Mouse (Mus musculus) myocyte (in vitro differentiated cells): ENCODE data around the gene Dock4.

Experiments
- CEBPB ChIP-seq: IDR thresholded peaks from 2 replicates; pipeline ENCODE4 v1.6.1; 2011; ENCODE audit warnings: mild to moderate bottlenecking, moderate library complexity; ENCODE audit not compliant: poor library complexity, insufficient read depth, severe bottlenecking
- E2F4 ChIP-seq: IDR thresholded peaks from one replicate; pipeline ENCODE4 v1.6.1; 2011; ENCODE audit warnings: mild to moderate bottlenecking, control low read depth, moderate library complexity; ENCODE audit not compliant: insufficient read depth
- MAX ChIP-seq: IDR thresholded peaks from one replicate; pipeline ENCODE4 v1.6.1; 2011; ENCODE audit warnings: low read depth, mild to moderate bottlenecking, control low read depth
- MYOD1 ChIP-seq, 3 experiments: IDR thresholded peaks; one replicate each; pipeline ENCODE4 v1.6.1; 2011; ENCODE audit warnings: control low read depth in 2 of 3, low read depth in 2 of 3, mild to moderate bottlenecking in 2 of 3, moderate library complexity in 1 of 3; ENCODE audit not compliant: insufficient read length in 2 of 3, control insufficient read depth in 1 of 3
- MYOG ChIP-seq, 3 experiments: IDR thresholded peaks; one replicate each; pipeline ENCODE4 v1.6.1; 2011; ENCODE audit warnings: control low read depth in 2 of 3, low read depth in 2 of 3, mild to moderate bottlenecking in 2 of 3; ENCODE audit not compliant: insufficient read length in 2 of 3, control insufficient read depth in 1 of 3, insufficient read depth in 1 of 3
- POLR2A ChIP-seq: IDR thresholded peaks from one replicate; pipeline ENCODE4 v1.6.1; 2011; ENCODE audit warnings: low read depth, mild to moderate bottlenecking, control low read depth, moderate library complexity; ENCODE audit not compliant: insufficient read length
- POLR2AphosphoS2 ChIP-seq: IDR thresholded peaks from one replicate; pipeline ENCODE4 v1.6.1; 2011; ENCODE audit warnings: low read depth, control low read depth; ENCODE audit not compliant: insufficient read length
- SRF ChIP-seq: IDR thresholded peaks from one replicate; pipeline ENCODE4 v1.6.1; 2011; ENCODE audit warnings: low read depth; ENCODE audit not compliant: control insufficient read depth, insufficient read length
- TCF12 ChIP-seq: IDR thresholded peaks from one replicate; pipeline ENCODE4 v1.6.1; 2011; ENCODE audit warnings: mild to moderate bottlenecking, control low read depth; ENCODE audit not compliant: poor library complexity, insufficient read depth, severe bottlenecking
- TCF3 ChIP-seq: IDR thresholded peaks from one replicate; pipeline ENCODE4 v1.6.1; 2011; ENCODE audit warnings: low read depth, control low read depth; ENCODE audit not compliant: insufficient read length
- USF1 ChIP-seq: IDR thresholded peaks from one replicate; pipeline ENCODE4 v1.6.1; 2011; ENCODE audit warnings: low read depth, mild to moderate bottlenecking, control low read depth, moderate library complexity

DNA sequence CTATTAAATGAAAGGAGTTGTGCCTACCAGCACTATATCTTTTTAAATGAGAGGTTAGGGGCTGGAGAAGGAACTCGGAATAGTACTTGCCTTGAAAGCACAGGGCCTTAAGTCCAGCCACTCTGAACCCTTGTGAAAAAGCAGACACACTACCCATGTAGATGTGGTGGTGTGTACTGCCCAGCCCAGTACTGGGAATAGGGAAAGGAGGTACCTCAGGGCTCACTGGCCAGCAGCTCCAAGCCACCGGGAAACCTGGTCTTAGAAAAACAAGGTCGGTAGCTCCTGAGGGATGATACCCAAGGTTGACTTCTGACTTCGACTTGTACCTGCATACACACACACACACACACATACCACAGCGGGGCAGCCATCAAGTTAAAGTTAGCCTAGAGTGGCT lies 397.2 kb downstream of the Dock4 start:
- TF ChIP-seq TCF12 (no peak), MYOD1 (IDR thresholded peaks at IDR 0.05; ENCODE audit: control insufficient read depth in 1 of 3, insufficient read length in 2 of 3, low read depth in 2 of 3) (no peak), POLR2AphosphoS2 (no peak), POLR2A (no peak), CEBPB (no peak), USF1 (no peak), MYOG (IDR thresholded peaks at IDR 0.05; ENCODE audit: control insufficient read depth in 1 of 3, insufficient read depth in 1 of 3, insufficient read length in 2 of 3, low read depth in 2 of 3) (no peak), MAX (no peak), E2F4 (no peak), SRF (no peak), TCF3 (no peak)
